Mouse (Mus musculus): ENCODE data around the gene Utrn.

Gene Utrn

DNA sequence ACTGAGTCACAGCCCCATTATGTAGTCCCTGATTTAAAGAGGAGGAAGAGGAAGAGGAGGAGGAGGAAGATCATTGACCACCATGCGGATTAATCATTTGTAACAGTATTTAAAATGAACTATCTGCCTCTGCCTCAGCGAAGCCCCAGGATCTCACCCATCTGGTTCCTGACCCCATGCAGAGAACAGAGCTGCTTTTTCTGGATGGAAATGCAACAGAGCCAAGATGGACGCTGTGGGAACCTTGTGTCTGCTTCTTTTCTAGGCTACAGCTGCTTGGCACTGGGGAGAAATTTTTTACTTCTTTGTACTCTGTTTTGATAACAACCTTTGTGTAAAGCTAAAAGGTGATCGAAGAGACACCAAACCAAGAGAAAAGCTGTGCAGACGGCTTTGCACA, 137.7 kb downstream of the Utrn start:
- no peak for DNase-seq (ENCODE audit: low read depth)

DNA sequence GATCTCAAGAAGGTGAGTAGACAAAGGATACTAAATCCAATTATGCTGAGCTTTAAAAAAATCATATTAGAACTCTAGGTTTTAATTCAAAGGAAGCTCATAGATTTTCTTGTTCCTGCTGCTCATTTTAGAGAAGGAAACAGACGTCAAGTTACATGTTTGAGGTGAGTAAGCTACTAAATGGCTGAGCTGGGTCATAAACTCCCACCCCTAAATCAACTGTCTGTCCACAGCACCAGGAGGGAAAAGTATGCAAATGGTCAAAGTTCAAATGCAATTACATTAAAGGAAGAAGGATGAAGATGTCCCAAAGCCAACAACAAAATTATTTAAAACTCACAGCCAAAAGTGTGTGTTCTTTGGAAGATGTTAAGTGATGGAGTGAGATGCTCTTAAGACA, 139.5 kb downstream of the Utrn start:
- DNase-seq (ENCODE audit: low read depth): no peak

GRCm38 (mm10) chr10:12729033-12729432, 140.1 kb downstream of the Utrn start:
- DNase-seq (ENCODE audit: low read depth): no peak

GRCm38 (mm10) chr10:12727881-12728280, 141.3 kb downstream of the Utrn start:
- no peak for DNase-seq (ENCODE audit: low read depth)

DNA sequence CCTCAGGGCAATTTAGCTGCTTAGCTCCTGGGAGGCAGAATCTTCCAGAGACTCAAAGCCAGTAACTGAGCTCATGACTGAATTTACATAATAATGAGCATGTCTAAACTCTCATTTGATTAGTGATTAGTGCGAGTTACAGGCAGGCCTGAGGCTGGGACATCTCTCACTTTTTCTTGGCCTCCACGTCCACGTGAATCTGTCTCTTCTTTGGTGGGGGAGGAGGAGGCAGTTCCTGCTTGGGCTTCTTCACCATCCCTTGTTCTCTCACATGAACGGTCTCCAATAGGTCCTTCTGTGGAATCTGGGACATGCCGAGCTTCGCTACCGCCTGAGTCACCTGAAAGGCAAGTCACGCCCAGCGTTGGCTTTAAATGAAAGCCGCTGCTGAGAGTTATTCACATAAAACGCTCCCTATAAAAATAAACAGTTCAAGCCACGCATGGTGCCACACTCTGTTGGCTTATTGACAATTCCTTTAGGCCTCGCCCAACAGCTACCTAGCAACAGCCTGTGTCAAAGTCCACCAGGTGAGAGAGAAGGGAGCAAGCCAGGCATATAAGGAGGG, 143.0 kb downstream of the Utrn start:
- DNase-seq (ENCODE audit: low read depth): no peak

DNA sequence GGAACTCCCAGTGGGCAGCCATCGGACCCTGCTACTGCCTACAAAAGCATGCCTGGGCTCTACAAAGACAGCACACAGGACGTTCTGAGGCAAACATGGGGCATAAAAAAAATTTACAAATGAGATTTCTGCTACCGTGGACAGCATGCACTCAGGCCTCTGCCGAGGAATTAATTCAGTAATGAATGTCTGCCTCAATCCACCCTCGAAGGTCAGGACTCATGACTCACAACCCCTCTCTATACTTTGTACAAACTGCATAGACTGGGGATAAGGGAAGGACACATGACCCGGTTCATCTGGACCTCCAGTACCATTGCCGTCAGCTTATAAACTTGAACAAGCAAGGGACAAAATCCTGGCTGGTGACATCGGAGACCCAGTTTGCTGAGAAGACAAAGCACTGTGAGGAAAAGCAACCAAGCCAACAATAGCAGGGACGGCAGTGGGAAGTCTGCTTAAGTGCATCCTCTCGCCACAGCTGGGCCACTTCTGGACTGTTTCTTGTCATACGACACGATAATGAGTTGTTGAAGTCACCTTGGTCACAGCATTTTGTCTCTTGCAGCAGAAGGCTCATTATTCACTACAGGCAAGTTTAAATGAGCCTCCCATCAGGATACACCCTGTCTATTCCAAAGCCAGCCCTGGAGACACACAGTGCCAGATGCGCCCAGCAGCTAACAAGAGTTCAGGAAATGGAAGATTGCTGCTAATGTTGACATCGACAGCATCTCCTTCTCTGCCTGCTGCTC, 144.7 kb downstream of the Utrn start:
- DNase-seq (ENCODE audit: low read depth): no peak

GRCm38 (mm10) chr10:12723269-12723668, 145.9 kb downstream of the Utrn start:
- no peak for DNase-seq (ENCODE audit: low read depth)

- DNase-seq (ENCODE audit: low read depth): no peak
These were observed 147.1 kb downstream of the Utrn start for GRCm38 (mm10) chr10:12722111-12722510.

- no peak for DNase-seq (ENCODE audit: low read depth)
These were observed 150.8 kb downstream of the Utrn start for GRCm38 (mm10) chr10:12718386-12718785.

DNA sequence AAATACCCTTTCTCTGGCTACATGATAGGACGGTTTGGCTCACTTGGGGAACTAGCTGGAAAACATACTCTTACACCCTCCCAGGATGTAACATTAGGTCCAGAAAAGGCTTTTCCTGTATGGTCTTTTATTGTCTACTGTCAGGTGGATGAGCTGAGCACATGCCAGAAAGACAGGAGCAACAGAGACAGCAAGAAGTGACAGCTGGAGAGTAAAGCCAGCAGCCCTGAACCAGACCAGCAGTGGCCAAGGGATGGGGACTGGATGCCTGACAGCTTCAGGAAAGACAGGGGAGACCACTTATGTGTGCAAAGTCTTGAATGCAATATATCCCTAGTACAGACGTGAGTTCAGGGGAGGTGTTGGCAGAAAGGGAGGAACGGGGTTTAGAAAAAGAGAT, 151.8 kb downstream of the Utrn start:
- no peak for DNase-seq (ENCODE audit: low read depth)

DNA sequence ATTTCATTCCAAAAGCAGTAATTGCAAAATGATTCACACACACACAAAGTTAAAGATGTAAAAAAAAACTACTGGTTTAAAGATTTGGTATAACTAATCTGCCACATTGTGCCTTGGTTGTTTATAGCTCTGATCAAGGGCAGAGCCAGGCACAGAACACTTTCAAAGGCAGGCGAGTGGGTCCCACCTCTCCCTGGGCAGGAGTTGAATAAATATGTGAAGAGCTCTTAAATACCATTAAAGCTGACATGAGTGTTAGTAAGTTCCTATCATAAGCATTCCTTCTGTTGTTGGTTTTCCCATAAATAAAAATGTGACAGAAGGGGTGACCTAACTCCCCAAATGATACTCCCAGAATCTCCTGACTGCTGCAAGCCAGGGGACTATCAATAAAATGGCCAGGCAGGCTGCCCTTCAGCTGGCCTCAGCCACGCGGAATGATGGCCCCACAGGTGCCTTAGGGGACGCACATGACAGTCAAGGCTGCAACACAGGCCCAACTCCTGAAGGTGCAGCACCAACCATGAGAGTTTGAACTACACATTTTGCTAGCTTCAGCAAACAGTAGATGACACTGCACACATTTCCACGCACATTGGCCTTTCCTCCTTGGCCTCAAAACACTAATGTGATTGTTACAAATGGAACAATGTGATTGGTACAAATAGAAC, 152.4 kb downstream of the Utrn start:
- DNase-seq (ENCODE audit: low read depth): no peak

DNA sequence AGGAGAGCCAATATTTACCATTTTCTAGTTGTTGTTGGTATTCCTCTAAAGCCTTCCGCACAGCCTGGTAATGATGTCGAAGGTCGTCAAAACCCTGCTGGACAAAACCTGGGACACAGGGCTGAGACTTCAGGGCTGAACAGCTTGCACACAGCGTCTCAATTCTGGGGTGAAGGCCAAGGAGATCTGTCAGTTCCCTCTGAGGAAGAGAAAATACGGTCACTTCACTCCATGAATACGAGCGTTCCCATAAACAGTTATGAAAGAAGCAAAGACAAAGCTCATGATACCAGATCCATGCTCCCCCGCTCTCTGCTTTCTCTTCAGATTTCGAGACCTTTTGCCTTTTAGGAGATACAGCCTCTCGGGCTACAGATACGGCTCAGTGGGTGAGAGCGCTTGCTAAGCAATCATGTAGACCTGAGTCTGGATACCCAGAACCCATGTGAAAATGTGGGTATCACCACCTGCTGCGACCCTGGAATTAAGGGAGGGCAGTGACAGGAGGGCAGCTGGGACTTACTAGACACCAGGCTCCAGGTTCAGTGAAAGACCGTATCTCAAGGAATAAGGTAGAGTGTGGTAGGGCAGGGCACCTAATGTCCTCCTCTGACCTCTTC, 155.8 kb downstream of the Utrn start:
- no peak for DNase-seq (ENCODE audit: low read depth)

- DNase-seq (ENCODE audit: low read depth): no peak
These were observed 157.8 kb downstream of the Utrn start for GRCm38 (mm10) chr10:12711332-12711831.

- DNase-seq (ENCODE audit: low read depth): no peak
These were observed 162.6 kb downstream of the Utrn start for GRCm38 (mm10) chr10:12706516-12706915.

DNA sequence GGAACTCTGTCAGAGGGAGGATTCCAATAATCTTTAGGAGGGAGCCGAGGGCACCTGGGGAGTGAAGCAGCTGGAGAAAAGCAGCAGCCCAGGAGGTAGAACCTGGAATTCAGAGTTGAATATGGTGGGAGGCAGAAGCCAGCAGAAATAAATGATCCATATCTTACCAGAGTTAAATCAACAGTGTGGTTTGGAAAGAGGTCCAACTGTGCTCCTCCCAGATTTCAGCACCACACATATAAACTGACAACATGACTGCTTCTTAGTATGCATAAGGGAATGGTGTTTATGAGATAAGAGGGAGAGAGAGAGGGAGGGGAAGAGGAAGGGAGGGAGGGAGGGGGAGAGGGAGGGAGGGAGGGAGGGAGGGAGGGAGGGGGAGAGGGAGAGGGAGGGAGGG, 163.2 kb downstream of the Utrn start:
- DNase-seq (ENCODE audit: low read depth): no peak

- DNase-seq (ENCODE audit: low read depth): no peak
These were observed 164.9 kb downstream of the Utrn start for GRCm38 (mm10) chr10:12704290-12704689.

DNA sequence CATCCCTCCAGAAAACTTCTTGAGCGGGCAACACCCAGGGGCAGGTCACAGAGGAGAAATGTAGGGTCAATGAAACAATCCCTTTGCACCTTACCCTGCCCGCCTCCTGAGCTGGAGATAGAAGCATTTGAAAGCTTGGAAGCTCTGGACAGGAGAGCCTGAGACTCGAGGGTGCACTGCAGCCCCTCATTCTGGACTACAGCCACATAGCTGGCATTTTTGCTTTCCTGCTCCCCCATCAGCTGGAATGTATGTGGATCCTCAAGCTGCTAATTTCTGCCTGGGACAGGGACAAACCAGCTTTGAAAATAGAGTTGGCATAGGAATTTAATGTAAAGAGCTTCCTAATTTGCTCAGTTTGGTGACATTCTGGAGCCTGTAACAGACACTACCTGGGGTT, 165.6 kb downstream of the Utrn start:
- DNase-seq (ENCODE audit: low read depth): no peak

- no peak for DNase-seq (ENCODE audit: low read depth)
These were observed 167.0 kb downstream of the Utrn start for GRCm38 (mm10) chr10:12702140-12702539.

DNA sequence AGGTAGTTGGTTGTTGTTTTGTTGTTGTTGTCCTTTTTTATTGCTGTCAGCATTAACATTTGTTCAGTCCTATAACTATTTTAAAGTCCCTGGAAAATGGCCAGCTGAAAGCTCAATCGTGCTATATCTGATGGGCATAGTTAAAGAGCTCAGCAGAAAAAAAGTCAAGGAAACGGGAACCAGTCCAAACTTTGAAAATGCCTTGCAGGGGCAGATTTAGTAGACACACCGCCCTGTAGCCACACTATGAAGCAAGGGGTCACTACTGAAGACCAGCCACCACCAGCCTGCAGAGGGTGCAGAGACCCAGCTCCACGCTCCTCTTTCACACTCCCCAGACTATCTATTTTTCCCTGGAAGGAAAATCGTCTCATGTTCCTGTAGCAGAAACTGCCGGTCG, 167.5 kb downstream of the Utrn start:
- no peak for DNase-seq (ENCODE audit: low read depth)

DNA sequence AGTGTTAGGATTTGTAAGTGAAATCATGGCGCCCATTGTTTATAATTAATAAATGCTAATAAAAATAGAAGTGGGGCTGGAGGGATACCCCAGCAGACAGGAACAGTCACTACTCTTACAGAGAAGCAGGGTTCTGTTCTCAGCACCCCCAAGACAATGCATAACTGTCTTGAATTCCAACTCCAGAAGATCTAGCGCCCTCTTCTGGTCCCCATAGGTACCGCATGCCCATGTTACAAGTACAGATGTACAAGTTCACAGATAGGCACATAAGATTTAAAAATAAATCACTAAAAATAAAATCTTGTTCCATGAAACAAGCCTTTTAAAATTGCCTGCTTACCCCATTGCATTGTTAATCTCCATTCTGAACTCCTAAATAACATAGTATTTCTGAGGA, 168.6 kb downstream of the Utrn start:
- peak; percentile 66 for DNase-seq (ENCODE audit: low read depth)

GRCm38 (mm10) chr10:12697902-12698301, 171.3 kb downstream of the Utrn start:
- no peak for DNase-seq (ENCODE audit: low read depth)

DNA sequence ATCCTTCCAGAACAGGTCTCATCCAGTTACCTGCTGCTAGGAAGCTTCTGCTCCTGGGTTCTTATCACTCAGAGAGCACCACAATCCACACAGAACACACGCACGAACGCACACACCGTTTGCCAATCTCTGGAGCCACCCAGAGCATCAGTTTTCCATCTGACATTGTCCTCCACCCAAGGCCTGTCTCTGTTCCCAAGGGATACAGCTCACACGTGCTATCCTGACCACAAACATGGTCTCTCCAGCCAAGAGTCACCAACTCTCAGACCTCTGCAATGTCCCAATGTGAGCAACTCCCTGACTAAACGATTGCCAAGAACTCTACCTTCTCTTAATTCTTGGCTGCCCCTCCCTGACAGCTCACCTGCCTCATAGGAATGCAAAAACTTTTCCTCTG, 172.5 kb downstream of the Utrn start:
- DNase-seq (ENCODE audit: low read depth): no peak

DNA sequence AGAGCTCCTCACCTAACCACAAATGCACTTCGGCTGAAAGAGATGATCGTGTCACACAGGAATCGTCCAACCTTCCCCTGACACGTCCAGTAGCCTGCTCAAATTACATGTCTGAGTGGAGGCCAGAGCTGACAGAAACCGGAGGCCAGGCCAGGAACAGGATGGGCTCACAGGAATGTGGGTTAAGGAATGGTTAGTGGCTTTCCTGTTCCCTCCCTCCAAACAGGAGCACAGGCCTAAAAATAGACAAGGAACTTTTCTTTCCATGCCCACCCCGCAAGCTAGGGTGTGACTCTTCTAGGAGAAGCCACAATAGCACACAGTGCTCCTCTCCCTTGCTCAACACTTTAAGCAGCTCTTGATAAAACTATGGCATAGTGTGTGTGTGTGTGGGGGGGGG, 174.4 kb downstream of the Utrn start:
- DNase-seq (ENCODE audit: low read depth): no peak
